Mouse (Mus musculus) kidney, postnatal 14 days (tissue): ENCODE measurements around the gene Kpna3.
"Not testable (repeated sequence)": the region's sequence is repeated elsewhere in the genome, so short reads cannot be mapped to it uniquely, and the experiment has no call there.

Experiments
- DNase-seq: peaks from one replicate; pipeline ENCODE4 v3.0.0; 2022; ENCODE audit warnings: mixed read lengths

Gene Kpna3

DNA sequence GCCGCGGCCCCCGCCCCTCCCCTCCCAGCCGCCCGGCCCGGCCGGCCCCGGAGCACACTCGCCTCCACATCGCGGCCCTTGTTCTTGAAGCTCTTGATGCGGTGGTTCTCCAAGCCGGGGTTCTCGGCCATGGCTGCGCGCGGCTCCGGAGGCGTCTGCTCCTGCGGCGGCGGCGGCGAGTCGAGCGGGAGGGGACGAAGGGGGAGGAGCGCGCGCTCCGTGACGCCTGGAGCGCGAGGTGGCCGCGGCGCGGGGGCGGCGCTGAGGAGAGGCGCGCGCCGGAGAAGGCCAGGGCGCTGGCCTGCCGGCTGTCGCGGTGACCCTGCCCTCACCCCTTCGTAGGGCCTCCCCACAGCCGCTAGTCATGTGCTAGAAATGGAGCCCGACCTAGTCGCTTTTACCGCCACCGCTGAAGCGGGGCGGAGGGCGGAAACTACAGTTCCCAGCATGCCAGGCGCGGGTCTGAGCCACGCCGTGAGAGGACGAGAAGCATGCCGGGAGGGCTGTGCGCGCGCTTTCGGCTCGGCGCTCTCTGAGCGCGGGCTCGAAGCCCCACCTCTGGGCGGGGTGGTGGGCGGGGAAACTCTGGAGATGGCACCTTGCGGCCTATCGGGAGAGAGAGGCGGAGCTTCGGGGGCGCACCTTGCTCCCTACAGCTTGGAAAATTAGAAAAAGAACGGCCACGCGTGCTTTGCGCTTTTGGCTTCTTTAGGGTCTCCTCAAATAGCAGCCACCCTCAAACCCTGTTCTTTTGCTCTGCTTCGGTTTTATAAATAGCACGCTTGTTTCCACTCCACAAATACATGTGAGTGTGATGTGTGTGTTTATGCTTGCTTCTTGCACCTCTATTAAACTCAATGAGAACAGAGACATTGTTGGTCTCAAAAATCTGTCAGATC is at the start of gene Kpna3:
Gene Kpna3 (minus strand): TSS at position 214 of the 899 bp plus-strand sequence.
- peak; percentile 99 for DNase-seq

DNA sequence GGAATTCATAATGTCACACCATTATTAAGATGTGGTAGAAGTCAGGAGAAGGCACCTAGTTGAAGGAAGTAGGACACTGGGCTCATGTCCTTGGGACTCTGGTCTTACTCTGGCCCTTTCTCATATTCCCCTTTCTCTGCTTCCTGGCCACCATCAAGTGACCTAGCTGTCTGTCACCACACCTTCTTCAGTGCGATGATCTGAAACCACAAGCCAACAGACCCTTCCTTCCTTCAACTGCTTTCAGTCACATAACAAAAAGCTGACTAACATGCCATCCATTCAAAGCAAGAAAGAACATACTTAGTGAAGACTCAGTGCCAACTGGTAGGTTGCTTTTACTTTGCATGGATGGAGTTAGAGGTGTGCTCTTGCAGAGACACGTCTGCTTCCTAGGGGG is 20.7 kb upstream of the Kpna3 start:
- no peak for DNase-seq

DNA sequence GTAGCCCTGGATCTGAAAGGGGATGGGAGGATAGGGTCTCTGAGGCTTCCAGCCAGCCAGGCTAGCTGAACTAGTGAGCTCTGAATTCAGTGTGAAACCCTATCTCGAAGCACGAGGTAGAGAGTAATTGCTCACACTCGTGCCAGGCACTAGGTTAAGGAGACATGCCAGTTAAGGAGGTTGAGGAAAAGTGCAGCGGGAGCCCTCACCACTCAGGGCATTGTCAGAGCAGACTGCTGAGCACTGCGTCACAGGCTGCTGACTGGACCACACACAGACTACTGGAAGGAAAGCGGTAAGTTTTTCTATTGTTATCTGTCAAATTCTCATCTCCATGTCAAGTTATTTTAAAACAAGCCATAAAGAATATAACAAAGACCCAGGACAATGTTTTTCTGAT is 17.8 kb upstream of the Kpna3 start:
- DNase-seq = no peak

DNA sequence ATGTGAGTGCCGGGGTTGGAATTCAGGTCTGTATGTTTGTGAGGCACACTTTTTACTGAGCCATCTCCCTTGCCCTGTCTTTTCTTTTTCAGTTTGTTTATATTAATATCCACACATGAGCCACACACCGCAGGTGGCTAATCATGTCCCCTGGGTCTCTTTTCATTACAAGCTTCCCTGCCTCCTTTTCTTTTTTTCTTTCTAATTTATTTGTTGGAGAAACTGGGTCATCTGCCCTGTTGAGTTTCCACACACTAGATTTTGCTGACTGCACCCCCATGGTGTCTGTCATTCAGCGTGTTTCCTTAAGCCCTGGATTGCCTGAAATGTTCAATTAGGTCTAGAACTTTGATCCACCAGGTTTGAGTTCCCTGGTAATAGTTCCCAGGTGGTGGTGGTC is 15.9 kb upstream of the Kpna3 start:
- no peak for DNase-seq

DNA sequence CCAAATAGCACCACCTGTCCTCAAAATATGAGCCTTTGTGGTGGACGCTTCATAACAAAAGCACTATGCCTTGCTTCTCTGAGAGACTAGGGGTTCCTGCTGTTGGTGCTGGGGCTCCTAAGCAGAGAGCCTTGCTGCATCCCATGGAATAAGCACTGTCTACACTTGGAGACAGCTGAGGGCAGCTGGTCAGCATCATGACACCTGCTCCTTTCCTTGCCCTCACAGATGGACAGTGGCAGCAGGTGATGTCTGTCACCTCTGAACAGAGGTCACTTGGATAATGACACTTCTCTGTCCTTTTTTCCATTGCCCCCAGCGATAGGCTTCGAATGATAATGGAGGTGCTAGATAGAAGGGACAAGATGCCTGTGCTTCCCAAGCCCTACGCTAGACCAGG is 13.4 kb upstream of the Kpna3 start:
- no peak for DNase-seq

DNA sequence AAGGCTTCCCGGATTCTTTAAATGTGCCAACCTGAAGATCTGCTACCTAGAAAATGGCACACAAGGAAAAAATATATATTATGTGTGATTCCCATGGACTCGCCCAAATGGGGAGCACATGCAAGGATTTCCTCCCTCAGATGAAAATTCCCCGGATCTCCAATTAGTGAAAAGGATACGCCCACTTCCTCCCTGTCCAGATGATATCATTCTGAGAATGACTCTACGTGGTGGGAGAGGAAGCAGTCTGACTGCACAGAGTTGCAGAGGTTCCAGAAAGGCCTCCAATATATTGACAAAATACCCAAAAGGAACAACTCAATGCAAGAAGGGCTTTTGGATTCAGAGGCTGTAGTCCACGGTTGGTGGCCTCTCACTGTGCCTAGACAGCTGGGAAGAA is 12.8 kb upstream of the Kpna3 start:
- no peak for DNase-seq

DNA sequence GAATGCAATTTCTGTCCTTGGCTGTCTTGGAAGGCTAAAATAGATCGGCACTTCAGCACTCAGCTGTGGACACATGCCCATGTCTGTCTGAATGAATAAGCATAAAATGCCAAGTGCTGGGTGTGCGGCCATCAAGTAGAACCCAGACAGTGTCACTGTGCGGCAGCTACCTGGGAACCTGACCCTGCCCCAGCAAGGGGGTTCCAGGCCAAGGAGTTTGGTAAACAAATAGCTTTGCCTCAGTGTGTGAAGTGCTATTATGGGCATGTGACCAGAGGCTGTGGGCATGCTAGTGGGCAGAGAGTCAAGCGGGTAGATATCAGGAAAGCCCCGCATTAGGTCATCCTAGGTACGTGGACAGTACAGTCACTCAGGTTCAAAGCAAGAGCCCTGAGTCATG is 8.1 kb upstream of the Kpna3 start:
- no peak for DNase-seq

DNA sequence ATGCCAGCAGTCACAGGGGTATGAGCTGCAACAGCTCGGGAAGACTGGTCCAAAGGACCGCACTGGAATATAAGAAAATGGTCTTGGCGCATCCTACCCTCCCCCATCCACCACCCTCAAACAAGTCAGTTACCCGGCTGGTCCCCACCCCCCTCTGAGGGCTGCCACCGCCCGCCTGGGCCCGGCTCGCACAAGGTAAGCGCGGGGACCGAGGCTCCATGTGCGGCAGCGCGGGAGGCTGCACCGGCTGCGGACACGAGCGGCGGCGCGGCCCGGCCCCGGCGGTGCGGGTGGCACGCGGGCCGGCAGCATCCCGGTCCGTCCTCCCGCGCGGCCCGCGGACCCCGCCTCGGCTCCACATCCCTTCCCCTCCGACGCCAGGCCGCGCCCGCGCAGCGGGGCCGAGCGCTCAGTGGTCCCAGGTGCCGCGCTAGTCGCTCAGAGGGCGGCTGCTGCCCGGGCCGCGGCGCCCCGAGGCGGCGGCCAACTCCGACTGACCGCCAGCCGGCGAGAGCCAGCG is 473 bp downstream of the Kpna3 start:
- no peak for DNase-seq

DNA sequence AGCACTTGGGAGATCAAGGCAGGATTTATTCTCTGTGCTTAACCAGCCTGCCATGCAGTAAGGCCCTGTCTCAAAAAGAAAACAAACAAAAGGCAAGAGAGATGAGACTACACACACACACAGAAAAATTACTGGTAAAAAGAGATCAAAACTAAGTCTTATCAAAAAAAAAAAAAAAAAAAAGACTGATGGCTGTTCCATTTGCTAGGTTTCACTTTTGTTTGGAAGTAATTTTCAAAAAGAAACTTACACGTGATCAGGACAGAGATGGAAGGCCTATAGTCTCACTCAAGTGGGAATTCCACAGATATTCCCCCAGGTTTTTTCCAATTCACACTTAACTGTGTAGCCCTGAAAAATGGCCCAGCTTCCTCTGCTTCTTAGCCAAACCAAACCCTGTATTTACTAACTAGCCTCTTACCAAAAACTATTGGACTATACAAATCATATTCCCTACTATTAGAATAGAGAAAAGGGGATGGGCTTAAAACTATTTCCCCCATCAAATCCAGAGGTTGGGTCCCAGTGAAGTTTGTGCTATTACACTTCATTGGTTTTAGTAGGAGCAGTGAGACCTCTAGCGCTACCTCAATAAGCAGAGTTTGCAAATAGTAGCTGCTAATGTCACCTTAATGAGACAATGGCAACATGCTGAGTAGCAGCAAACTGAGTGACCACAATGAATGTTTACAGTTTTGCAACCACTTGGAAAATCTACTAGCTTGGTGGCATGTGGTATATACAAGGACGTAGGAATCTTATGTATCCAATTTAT is 1.3 kb downstream of the Kpna3 start:
- no peak for DNase-seq

DNA sequence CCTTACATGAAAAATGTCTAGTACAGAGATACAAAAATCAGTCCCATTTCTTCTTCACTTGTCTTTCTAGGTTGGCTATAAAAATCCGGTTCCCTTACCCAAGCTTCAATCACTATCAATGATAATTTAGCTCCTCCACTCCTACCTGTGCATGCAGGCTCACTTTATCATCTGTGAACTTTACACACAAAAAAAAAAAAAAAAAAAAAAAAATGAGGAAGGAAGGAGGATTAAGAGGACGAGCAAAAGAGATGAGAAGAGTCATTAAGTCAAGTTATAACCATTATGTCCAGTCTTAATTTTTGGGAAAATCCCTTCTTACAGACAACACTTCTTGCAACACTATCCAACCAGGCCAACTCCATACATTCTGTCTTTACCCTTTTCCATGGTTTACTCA is 2.8 kb downstream of the Kpna3 start:
- no peak for DNase-seq

DNA sequence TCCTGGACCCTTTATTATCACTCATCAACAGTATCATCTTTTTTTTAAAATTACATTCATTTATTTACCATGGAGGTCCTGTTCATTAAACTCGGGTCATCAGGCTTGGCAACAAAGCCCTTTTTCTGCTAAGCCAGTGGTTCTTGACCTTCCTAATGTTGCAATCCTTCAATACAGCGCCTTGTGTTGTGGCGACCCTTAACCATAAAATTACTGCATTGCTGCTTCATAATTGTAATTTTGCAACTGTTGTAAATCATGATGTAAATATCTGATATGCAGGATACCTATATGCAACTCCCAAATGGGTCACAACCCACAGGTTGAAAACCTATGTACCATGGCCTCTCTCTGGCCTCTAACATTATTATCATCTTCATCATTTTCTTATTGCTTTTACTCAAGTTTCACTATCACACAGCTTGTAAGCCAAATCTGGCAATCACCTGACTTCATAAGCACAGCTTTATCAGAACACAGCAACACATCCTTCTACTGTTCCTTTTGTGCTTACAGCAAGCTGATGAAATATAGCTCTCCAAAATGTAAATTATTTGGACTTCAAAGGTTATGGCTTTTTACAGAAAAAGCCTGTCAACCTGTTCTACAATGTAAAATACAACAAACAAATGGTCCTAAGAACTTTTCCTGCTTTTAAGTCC is 11.4 kb downstream of the Kpna3 start:
- DNase-seq = no peak

DNA sequence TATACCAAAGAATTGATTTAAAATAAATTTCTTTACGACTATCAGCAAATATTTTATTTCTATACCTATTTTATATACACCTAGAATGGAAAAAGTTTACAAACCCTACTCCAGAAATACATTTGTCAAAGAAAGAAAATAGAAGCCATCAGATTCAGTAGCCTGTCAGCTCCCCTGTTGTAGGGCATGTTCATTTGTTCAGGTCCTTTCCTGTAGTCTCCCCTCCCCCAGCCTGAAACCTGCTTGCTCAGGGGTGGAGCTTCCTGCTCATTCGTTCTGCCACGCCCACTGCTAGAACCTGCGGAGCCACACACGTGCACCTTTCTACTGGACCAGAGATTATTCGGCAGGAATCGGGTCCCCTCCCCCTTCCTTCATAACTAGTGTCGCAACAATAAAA is 12.6 kb downstream of the Kpna3 start:
- not testable (repeated sequence) for DNase-seq

DNA sequence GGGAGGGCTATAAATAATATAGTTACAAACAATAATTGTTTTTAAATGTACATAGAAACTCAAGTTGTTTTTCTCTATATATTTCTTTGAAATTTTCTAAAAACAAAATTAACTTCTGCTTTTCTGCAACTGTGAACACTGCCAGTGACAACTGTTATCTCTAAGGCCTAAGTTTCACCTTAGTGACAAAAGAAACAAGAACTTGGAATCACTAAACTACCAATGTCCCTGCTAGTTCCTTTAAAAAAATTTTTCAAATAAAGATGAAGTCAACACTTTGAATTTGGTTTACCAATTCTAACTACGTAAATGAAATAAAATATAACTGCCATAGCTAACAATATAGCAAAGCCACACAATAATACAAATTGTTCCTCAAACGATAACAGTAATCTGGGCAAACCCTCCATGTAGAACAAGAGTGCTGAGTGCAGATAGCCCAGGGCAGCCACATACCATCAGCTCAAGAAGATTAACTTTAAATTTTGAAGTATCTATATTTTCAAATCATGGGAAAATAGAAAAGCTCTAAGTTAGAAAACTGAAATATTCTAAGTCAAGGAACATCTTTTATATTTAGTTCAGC is 14.5 kb downstream of the Kpna3 start:
- DNase-seq = no peak

DNA sequence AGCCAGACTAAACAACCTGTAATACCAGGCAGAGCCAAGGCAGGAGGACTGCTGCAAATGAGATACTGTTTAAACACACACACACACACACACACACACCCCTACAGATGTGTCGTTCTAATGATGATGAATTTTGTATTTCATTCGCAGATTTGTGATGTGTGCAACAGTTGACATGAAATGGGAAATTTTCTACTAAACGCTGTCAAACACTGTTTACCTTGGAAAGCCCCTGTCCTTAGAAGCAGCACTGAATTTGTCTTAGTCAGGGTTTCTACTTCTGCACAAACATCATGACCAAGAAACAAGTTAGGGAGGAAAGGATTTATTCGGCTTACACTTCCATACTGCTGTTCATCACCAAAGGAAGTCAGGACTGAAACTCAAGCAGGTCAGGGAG is 24.0 kb downstream of the Kpna3 start:
- no peak for DNase-seq

DNA sequence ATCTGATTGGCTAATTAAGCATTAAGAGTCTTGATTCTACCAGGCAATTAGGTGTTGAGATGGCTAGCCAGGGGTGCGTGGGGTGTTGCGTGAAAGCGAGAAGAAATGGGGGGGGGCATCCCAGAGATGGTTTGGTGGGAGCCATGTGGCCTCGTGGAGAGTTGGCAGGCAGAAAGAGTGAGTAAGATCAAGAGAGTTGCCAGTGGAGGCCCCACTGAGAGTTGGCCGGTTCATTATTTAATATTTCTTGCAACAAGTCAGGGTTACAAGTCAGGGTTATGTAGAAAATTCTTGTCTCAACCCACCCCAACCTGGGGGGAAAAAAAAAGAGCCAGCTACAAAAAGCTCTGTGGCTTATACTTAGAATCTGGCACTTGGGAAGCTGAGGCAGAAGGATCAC is 24.4 kb downstream of the Kpna3 start:
- no peak for DNase-seq

DNA sequence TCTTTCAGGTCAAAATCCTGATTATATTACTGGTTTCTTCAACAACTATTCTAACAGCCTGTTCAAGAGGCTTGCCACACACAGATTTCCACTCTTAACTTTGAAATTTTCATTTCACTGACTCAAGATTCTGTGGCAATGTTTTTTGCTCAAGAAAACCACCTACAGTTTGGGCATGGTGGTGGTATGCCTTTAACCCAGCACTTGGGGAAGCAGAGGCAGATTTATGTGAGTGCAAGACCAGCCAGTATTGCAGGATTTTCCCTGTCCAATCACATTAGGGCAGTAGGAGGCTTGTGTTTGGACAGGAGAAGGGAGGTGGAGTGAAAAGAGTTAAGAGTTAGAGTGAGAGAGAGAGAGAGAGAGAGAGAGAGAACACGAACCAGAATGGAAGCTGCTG is 24.9 kb downstream of the Kpna3 start:
- DNase-seq = no peak

DNA sequence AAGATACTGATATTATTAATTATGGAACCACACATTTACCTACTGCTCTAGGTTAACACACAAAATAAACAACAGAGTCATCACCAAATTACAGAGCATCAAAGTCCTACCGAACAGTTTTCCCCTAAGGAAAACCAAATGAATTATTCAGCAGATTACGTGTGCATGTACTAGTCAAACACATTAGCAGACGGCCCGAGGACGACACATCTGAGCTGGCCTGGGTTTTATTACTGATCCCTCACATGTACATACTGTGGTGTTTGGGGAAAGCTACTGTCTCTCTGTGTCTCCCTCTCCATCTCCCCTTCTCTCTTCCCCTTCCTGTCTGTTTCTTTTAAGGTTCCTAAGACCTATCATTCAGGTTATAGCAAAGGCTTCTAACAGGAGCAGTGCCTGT is 25.5 kb downstream of the Kpna3 start:
- no peak for DNase-seq

DNA sequence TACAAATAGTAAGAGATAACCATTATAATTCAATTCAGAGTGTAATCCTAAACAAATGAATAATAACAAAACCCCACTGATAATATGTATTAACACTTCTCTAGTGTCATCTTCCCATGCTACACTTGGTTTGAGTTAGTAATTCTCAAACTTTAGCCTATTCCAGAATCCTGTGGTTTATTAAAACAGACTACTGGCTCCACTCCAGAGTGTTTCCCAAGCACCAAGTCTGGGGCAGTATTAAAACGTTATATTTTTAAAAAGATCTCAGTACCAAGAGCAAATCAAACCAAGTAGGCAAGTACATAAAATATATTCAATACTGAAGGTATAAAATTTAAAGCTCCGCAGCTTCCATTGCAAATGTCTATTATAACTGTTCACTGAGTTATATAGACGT is 26.0 kb downstream of the Kpna3 start:
- no peak for DNase-seq

DNA sequence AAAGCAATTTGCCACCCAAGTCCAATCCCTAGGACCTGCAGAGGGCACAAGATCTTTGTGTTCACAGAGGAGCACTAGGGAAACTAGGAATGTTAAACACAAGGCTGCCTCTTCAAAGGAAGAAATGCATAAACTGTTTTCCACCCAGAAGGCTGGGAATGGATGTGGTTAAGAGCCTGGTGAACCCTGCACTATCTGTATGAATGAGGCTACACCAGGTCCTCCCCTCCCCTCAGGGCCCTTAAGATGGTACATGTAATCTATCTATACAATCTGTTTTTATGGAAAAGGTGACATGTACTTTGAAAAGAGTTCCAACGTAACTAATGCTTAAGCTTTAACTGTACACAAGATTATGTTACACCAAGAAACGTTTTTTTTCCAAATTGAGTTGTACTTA is 29.7 kb downstream of the Kpna3 start:
- DNase-seq = no peak

DNA sequence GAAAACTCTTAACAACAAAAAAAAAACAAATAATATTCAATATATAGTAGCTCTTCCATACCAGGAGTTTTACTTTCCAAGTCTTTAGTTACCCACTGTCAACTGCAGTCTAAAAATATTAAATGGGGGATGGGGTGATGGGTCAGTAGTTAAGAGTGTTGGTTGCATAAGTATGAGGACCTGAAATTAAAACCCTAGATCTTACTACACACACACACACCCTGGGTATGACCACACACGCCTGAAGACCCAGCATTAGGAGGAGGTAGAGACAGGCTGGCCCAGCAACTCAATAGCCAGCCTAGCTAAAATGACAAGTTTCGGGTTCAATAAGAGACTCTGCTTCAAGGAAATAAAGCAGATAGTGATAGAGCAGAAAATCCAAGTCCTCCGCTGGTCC is 32.6 kb downstream of the Kpna3 start:
- DNase-seq = no peak

DNA sequence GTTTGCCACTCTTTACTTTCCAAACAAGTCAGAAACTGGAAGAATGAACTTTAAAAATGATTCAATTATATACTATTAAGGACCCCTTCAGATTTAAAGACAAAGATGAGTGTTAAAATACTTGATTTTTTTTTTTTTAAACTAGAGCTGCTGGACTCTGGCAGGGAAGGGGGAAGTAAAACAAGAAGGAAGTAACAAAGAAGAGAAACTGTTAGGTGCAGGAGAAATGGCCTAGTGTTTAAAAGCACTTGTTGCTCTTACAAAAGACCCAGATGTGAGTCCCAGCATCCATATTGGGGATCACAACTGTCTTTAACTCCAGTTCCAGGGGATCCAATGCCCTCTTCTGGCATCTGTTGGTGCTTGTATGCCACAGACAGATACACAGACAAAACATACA is 33.9 kb downstream of the Kpna3 start:
- no peak for DNase-seq

DNA sequence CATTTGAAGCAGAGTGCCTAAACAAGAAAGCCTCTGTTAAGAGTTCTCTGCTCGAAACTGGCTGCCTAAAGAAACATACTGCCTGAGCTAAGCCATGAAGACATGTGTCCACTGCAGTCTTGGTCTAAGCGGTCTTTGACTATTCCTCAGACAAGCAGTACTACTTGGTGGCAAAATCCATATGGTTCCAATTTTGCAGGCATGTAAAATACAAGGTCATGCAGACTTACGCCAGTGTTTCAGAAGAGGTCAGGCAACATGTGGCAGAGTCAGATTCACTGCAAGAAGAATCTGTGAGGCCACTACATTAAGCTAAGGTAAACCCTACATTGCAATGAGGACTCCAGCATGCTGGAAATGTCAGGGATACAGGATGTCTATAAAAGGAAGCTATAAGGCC is 34.7 kb downstream of the Kpna3 start:
- DNase-seq = no peak

DNA sequence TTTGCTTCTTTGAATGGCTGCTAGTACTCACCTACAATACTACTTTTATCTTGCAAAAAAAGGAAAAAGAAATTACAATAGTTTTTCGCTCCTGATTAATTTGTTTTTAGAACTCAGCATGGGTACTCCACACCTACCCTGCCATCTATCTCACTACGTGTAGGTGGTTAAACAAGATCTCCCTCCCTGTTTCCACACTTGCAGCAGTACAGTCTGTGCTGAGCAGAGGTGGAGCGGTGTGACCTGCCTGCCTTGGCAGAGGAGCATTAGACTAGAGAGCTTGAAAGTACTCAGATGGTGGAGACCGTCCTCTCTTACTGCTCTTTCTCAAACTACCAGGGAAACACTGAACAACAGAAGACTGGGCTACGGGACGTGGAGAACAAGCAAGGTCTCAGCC is 44.9 kb downstream of the Kpna3 start:
- no peak for DNase-seq
